Mouse (Mus musculus) CH12.LX (cell line): Measurements from ENCODE around the gene Lsg1. TPM values are rescaled to one million over a fixed set of nuclear protein-coding genes. Genes with fewer than 3 reads are reported as not detected.

Source experiments
- DNase-seq: peaks from one replicate; pipeline ENCODE4 v3.0.0-alpha.2; 2013; ENCODE audit errors: extremely low read depth
- H3K27ac ChIP-seq: 2 replicates; pipeline ENCODE4 v1.5.1; 2012; ENCODE audit warnings: low read depth, mild to moderate bottlenecking, control low read depth, moderate library complexity; ENCODE audit not compliant: insufficient read depth
- H3K27me3 ChIP-seq: replicated peaks from 2 replicates; pipeline ENCODE3; 2012; ENCODE audit warnings: inconsistent platforms
- H3K36me3 ChIP-seq, 2 experiments: replicated peaks in 1 of 2; 2 replicates each; pipeline versions ENCODE3 to v1.6.1; 2012; ENCODE audit warnings: inconsistent platforms in 1 of 2, low read length in 1 of 2, mild to moderate bottlenecking in 1 of 2, mixed read lengths in 1 of 2, moderate library complexity in 1 of 2; ENCODE audit not compliant: control insufficient read depth in 1 of 2, insufficient read depth in 1 of 2
- H3K4me1 ChIP-seq, 2 experiments: 2 replicates each; pipeline ENCODE4 v1.6.1; 2012; ENCODE audit warnings: inconsistent platforms in 1 of 2, moderate library complexity in 1 of 2; ENCODE audit not compliant: insufficient read depth in 2 of 2, control insufficient read depth in 1 of 2
- H3K4me2 ChIP-seq: 2 replicates; pipeline ENCODE4 v1.6.1; 2012; ENCODE audit warnings: low read depth, mild to moderate bottlenecking, control low read depth; ENCODE audit not compliant: poor library complexity, insufficient read depth, severe bottlenecking
- H3K4me3 ChIP-seq, 3 experiments: fragments of 150-350 bp in 1 of 3; sonication (generic) in 1 of 3; replicated peaks in 1 of 3; 2 replicates each; pipeline versions ENCODE3 to v1.5.1; 2011 to 2012; ENCODE audit warnings: low read depth in 2 of 3, low read length in 2 of 3, mild to moderate bottlenecking in 2 of 3, moderate library complexity in 2 of 3, control low read depth in 1 of 3, improper control_type of control experiment in 1 of 3, inconsistent platforms in 1 of 3, mixed read lengths in 1 of 3; ENCODE audit not compliant: poor library complexity in 1 of 3
- H3K79me2 ChIP-seq: replicated peaks from 2 replicates; pipeline ENCODE4 v1.6.1; 2012; ENCODE audit warnings: mild to moderate bottlenecking, moderate library complexity; ENCODE audit not compliant: control insufficient read depth, poor library complexity, insufficient read depth, severe bottlenecking; ENCODE audit errors: extremely low read depth
- H3K9ac ChIP-seq: 2 replicates; pipeline ENCODE4 v1.6.1; 2012; ENCODE audit warnings: low read depth, mild to moderate bottlenecking, control low read depth, moderate library complexity; ENCODE audit not compliant: insufficient read depth
- H3K9me3 ChIP-seq: replicated peaks from 2 replicates; pipeline ENCODE3; 2012; ENCODE audit warnings: low read length, inconsistent platforms, mixed read lengths
- BHLHE40 ChIP-seq: IDR thresholded peaks from 2 replicates; pipeline ENCODE4 v1.6.1; 2011; ENCODE audit warnings: mild to moderate bottlenecking, low read depth, low read length, improper control_type of control experiment
- CHD1 ChIP-seq: IDR thresholded peaks from 2 replicates; pipeline ENCODE4 v1.6.1; 2012; ENCODE audit warnings: low read depth, low read length, improper control_type of control experiment, inconsistent platforms
- CHD2 ChIP-seq: IDR thresholded peaks from 2 replicates; pipeline ENCODE4 v1.6.1; 2011; ENCODE audit warnings: low read length, improper control_type of control experiment
- CTCF ChIP-seq, 2 experiments: IDR thresholded peaks in 1 of 2; conservative IDR thresholded peaks in 1 of 2; 2 replicates each; pipeline ENCODE4 v1.5.1; 2011 to 2012; ENCODE audit warnings: low read depth in 2 of 2, low read length in 2 of 2, improper control_type of control experiment in 1 of 2, inconsistent platforms in 1 of 2, mild to moderate bottlenecking in 1 of 2, moderate library complexity in 1 of 2
- E2F4 ChIP-seq: IDR thresholded peaks from 2 replicates; pipeline ENCODE4 v1.6.1; 2011; ENCODE audit warnings: low read depth, low read length, improper control_type of control experiment; ENCODE audit not compliant: insufficient replicate concordance
- ELF1 ChIP-seq: IDR thresholded peaks from 2 replicates; pipeline ENCODE4 v1.6.1; 2014; ENCODE audit warnings: low read depth, mild to moderate bottlenecking, inconsistent platforms, low read length, improper control_type of control experiment
- EP300 ChIP-seq: IDR thresholded peaks from 2 replicates; pipeline ENCODE4 v1.6.1; 2011; ENCODE audit warnings: low read length, improper control_type of control experiment
- ETS1 ChIP-seq: conservative IDR thresholded peaks from 2 replicates; pipeline ENCODE4 v1.6.1; 2012; ENCODE audit warnings: low read depth, mild to moderate bottlenecking, inconsistent platforms, low read length, improper control_type of control experiment, moderate library complexity
- GABPA ChIP-seq: IDR thresholded peaks from 2 replicates; pipeline ENCODE4 v1.6.1; 2012; ENCODE audit warnings: low read depth, low read length, improper control_type of control experiment, inconsistent platforms; ENCODE audit not compliant: insufficient replicate concordance
- HCFC1 ChIP-seq: IDR thresholded peaks from 2 replicates; pipeline ENCODE4 v1.6.1; 2012; ENCODE audit warnings: low read depth, mild to moderate bottlenecking, inconsistent platforms, low read length, improper control_type of control experiment
- IRF4 ChIP-seq: IDR thresholded peaks from 2 replicates; pipeline ENCODE4 v1.6.1; 2014; ENCODE audit warnings: low read depth, mild to moderate bottlenecking, inconsistent platforms, low read length, improper control_type of control experiment
- JUN ChIP-seq: IDR thresholded peaks from 2 replicates; pipeline ENCODE4 v1.6.1; 2011; ENCODE audit warnings: low read depth, mild to moderate bottlenecking, low read length, improper control_type of control experiment, moderate library complexity; ENCODE audit not compliant: insufficient read depth
- JUND ChIP-seq: conservative IDR thresholded peaks from 2 replicates; pipeline ENCODE4 v1.6.1; 2011; ENCODE audit warnings: low read depth, low read length, improper control_type of control experiment
- KAT2A ChIP-seq: IDR thresholded peaks from 2 replicates; pipeline ENCODE4 v1.6.1; 2012; ENCODE audit warnings: low read length, improper control_type of control experiment, inconsistent platforms; ENCODE audit not compliant: insufficient replicate concordance
- MAFK ChIP-seq: IDR thresholded peaks from 2 replicates; pipeline ENCODE4 v1.6.1; 2011; ENCODE audit warnings: low read length, improper control_type of control experiment; ENCODE audit not compliant: insufficient replicate concordance
- MAX ChIP-seq: IDR thresholded peaks from 2 replicates; pipeline ENCODE4 v1.6.1; 2011; ENCODE audit warnings: low read length, improper control_type of control experiment
- MAZ ChIP-seq: IDR thresholded peaks from 2 replicates; pipeline ENCODE4 v1.6.1; 2012; ENCODE audit warnings: low read depth, mild to moderate bottlenecking, inconsistent platforms, low read length, improper control_type of control experiment, moderate library complexity
- MEF2A ChIP-seq: IDR thresholded peaks from 2 replicates; pipeline ENCODE4 v1.6.1; 2014; ENCODE audit warnings: low read depth, mild to moderate bottlenecking, inconsistent platforms, low read length, improper control_type of control experiment, borderline replicate concordance
- MXI1 ChIP-seq: IDR thresholded peaks from 2 replicates; pipeline ENCODE4 v1.6.1; 2011; ENCODE audit warnings: mild to moderate bottlenecking, low read depth, low read length, improper control_type of control experiment
- MYC ChIP-seq: IDR thresholded peaks from 2 replicates; pipeline ENCODE4 v1.6.1; 2011; ENCODE audit warnings: low read depth, mild to moderate bottlenecking, improper control_type of control experiment, low read length
- NELFE ChIP-seq: IDR thresholded peaks from 2 replicates; pipeline ENCODE4 v1.6.1; 2011; ENCODE audit warnings: low read depth, low read length, improper control_type of control experiment
- NRF1 ChIP-seq: IDR thresholded peaks from 2 replicates; pipeline ENCODE4 v1.6.1; 2014; ENCODE audit warnings: low read depth, mild to moderate bottlenecking, inconsistent platforms, low read length, improper control_type of control experiment, moderate library complexity
- PAX5 ChIP-seq: IDR thresholded peaks from 2 replicates; pipeline ENCODE4 v1.6.1; 2012; ENCODE audit warnings: low read length, inconsistent platforms, mixed read lengths
- POLR2A ChIP-seq: IDR thresholded peaks from 2 replicates; pipeline ENCODE4 v1.6.1; 2011; ENCODE audit warnings: low read depth, mild to moderate bottlenecking, improper control_type of control experiment, low read length
- POLR2AphosphoS2 ChIP-seq: IDR thresholded peaks from 2 replicates; pipeline ENCODE4 v1.6.1; 2011; ENCODE audit warnings: low read depth, low read length, improper control_type of control experiment
- RAD21 ChIP-seq: IDR thresholded peaks from 2 replicates; pipeline ENCODE4 v1.6.1; 2011; ENCODE audit warnings: low read depth, mild to moderate bottlenecking, low read length, improper control_type of control experiment, moderate library complexity
- RCOR1 ChIP-seq: conservative IDR thresholded peaks from 2 replicates; pipeline ENCODE4 v1.6.1; 2012; ENCODE audit warnings: low read depth, mild to moderate bottlenecking, inconsistent platforms, low read length, improper control_type of control experiment
- SIN3A ChIP-seq: IDR thresholded peaks from 2 replicates; pipeline ENCODE4 v1.6.1; 2012; ENCODE audit warnings: low read length, improper control_type of control experiment, inconsistent platforms
- SMC3 ChIP-seq: IDR thresholded peaks from 2 replicates; pipeline ENCODE4 v1.6.1; 2011; ENCODE audit warnings: low read depth, low read length, improper control_type of control experiment
- TBP ChIP-seq: conservative IDR thresholded peaks from 2 replicates; pipeline ENCODE4 v1.6.1; 2011; ENCODE audit warnings: low read depth, low read length, improper control_type of control experiment
- TCF12 ChIP-seq: IDR thresholded peaks from 2 replicates; pipeline ENCODE4 v1.6.1; 2014; ENCODE audit warnings: low read depth, mild to moderate bottlenecking, inconsistent platforms, low read length, improper control_type of control experiment
- UBTF ChIP-seq: IDR thresholded peaks from 2 replicates; pipeline ENCODE4 v1.6.1; 2012; ENCODE audit warnings: low read depth, mild to moderate bottlenecking, inconsistent platforms, low read length, improper control_type of control experiment, moderate library complexity
- USF1 ChIP-seq: IDR thresholded peaks from 2 replicates; pipeline ENCODE4 v1.6.1; 2014; ENCODE audit warnings: low read depth, mild to moderate bottlenecking, inconsistent platforms, low read length, improper control_type of control experiment
- USF2 ChIP-seq: conservative IDR thresholded peaks from 2 replicates; pipeline ENCODE4 v1.6.1; 2011; ENCODE audit warnings: low read depth, low read length, improper control_type of control experiment
- ZC3H11A ChIP-seq: IDR thresholded peaks from 2 replicates; pipeline ENCODE4 v1.6.1; 2012; ENCODE audit warnings: low read depth, mild to moderate bottlenecking, inconsistent platforms, low read length, improper control_type of control experiment
- ZKSCAN1 ChIP-seq: IDR thresholded peaks from 2 replicates; pipeline ENCODE4 v1.6.1; 2012; ENCODE audit warnings: low read depth, inconsistent platforms, low read length, improper control_type of control experiment, borderline replicate concordance
- ZMIZ1 ChIP-seq: IDR thresholded peaks from 2 replicates; pipeline ENCODE4 v1.6.1; 2012; ENCODE audit warnings: low read depth, mild to moderate bottlenecking, inconsistent platforms, low read length, improper control_type of control experiment
- ZNF384 ChIP-seq: IDR thresholded peaks from 2 replicates; pipeline ENCODE4 v1.6.1; 2012; ENCODE audit warnings: low read depth, low read length, improper control_type of control experiment, inconsistent platforms
- dilution Hi-C: fragments of 300-500 bp; cut with MboI; formaldehyde crosslinking; loops from 2 replicates; pipeline ENCODE4 v1.14.3; 2020; ENCODE audit warnings: low sequenced_read_pairs; ENCODE audit not compliant: extremely low pct_unique_long_range_greater_than_20kb, extremely low pct_ligation_motif_present
- in situ Hi-C: fragments of 300-500 bp; cut with MboI; formaldehyde crosslinking; loops from 3 replicates; pipeline ENCODE4 v1.14.3; 2019; ENCODE audit warnings: low sequenced_read_pairs, low pct_ligation_motif_present, low pct_unique_long_range_greater_than_20kb, mixed read lengths
- polyA plus RNA-seq: library from polyadenylated mRNA; unstranded; fragments of >175 nt; gene quantifications from 2 replicates; pipeline ENCODE4 v1.2.1, GENCODE M21; 2012; ENCODE audit warnings: low read depth; ENCODE audit not compliant: insufficient read length
- total RNA-seq, 2 experiments: library from RNA; depleted of rRNA; stranded (reverse); fragments of 300-350 nt in 1 of 2; fragments of >200 nt in 1 of 2; gene quantifications; 2 replicates each; pipeline ENCODE4 v1.2.3; 2012 to 2014

Gene Lsg1
- total and polyA plus RNA-seq, 3 experiments, result 58.4 to 189 (median 94.7) TPM

DNA sequence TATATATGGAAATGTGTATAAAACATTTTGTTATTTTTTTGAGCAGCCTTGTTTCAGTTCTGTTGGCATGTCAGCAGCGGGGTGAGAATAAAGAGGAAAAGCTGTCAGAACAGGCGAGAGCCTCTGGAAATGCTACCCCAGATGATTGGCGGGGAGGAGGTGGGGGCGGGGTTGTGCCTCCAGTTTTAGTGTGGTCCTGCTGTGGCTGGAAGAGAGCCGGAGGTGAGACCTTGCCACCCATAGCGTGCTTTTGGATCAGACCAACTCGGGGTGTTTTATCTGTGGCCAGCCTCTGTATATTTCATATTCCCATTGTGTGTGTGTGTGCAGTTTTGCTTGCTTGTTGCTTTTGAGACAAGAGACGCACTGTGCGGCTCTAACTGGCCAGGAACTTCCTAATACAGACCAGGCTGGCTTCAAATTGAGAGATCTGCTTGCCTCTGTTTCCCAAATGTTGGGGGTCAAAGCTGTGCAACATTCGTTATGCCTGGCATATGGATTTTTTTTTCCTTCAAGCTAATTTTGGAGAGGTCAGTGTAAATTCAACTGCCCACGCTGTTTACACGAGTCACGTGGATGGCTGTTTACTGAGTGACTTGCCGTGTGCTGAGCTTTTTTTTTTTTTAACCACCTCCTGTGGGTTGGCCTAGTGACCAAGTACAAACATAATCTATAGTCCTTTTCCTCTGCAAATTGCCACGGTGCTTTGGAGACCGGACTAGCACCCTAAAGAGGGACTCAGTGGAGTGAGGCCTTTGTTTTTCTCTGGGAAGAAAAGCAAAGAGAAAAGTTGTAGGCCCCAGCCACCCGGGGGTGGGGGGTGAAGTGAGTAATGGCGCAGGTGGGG, 15.5 kb upstream of the Lsg1 start:
- no peaks in the 10 kb centered on the region for H3K9me3 ChIP-seq
- dilution Hi-C loops, result no loop called here
- DNase-seq, result no peak
- H3K27me3 ChIP-seq, result no peaks in the 10 kb centered on the region
- peak overlapping the region; percentile 83; the same call in 1 of the 2 replicates for H3K9ac ChIP-seq
- peaks cover 28 to 62% of the 10 kb centered on the region in 2 experiments for H3K4me1 ChIP-seq
- TF ChIP-seq BHLHE40 (peak; percentile 91), UBTF (no peak), EP300 (no peak), TCF12 (no peak), USF1 (peak; percentile 30), MAZ (peak; percentile 64; the same call in 1 of the 2 replicates), MXI1 (peak; percentile 57), CHD1 (no peak; the same call in 1 of the 2 replicates), GABPA (no peak), SMC3 (no peak; the same call in 1 of the 2 replicates), USF2 (no peak), SIN3A (no peak; the same call in 1 of the 2 replicates), JUND (no peak), TBP (no peak), MAX (peak; percentile 44), JUN (no peak), IRF4 (no peak), CHD2 (peak; percentile 45; the same call in 1 of the 2 replicates), MEF2A (0 out of 2 replicates have a peak, but pooled peaks have one; percentile 23), NRF1 (no peak), NELFE (no peak), RCOR1 (no peak; the same call in 1 of the 2 replicates), ETS1 (no peak; the same call in 1 of the 2 replicates), ZKSCAN1 (no peak), ZNF384 (peak; percentile 86), POLR2A (peak; percentile 32; the same call in 1 of the 2 replicates), PAX5 (no peak), KAT2A (0 out of 2 replicates have a peak, but pooled peaks have one; percentile 15), ELF1 (peak; percentile 22; the same call in 1 of the 2 replicates), ZC3H11A (no peak), CTCF (conservative IDR thresholded peaks at IDR 0.05 in 1 of 2, IDR thresholded peaks at IDR 0.05 in 1 of 2; ENCODE audit: low read depth in 2 of 2, low read length in 2 of 2) (no peak), MYC (0 out of 2 replicates have a peak, but pooled peaks have one; percentile 54), MAFK (no peak), POLR2AphosphoS2 (peak; percentile 20; the same call in 1 of the 2 replicates), HCFC1 (no peak), E2F4 (no peak), RAD21 (no peak), ZMIZ1 (peak; percentile 50)
- H3K79me2 ChIP-seq, result peaks cover 40% of the 10 kb centered on the region
- peaks cover 14 to 34% of the 10 kb centered on the region in 2 experiments for H3K36me3 ChIP-seq
- in situ Hi-C loops, result loop anchor here (5.0 to 10.0 kb wide), 2 partner anchors 34 to 72 kb away; no protein-coding TSS in a partner anchor
- peak overlapping the region; percentile 26 for H3K27ac ChIP-seq
- H3K4me2 ChIP-seq, result peak overlapping the region; percentile 77
- H3K4me3 ChIP-seq, result peak overlapping the region; percentile 27 to 74 (median 70)
